Comparison of ENCODE assay signal across 13 mouse cellular contexts in genomic region chr9:44581423-44581822, GRCm38 (mm10). TPM values are rescaled to one million over a fixed set of nuclear protein-coding genes. Genes with fewer than 3 reads are reported as not detected.
DNase-seq lines count a peak whose midpoint lies in the region; ATAC-seq and TF ChIP-seq lines count a peak whose summit lies in the region.
"Had no signal": no experiment of that assay in that cellular context is flagged by ENCODE, and none has a peak within 500 bp of the region (broad histone marks: within the 10 kb centered on the region; RNA-seq: fewer than 3 reads in every experiment).

No protein-coding gene starts in this region.

- no peak for TF ChIP-seq POLR2A in lung, adult 2 months (IDR thresholded peaks at IDR 0.05; ENCODE audit: borderline replicate concordance, extremely low read depth, low read depth, low read length)
- TF ChIP-seq POLR2A in bone marrow macrophage, adult 2 months (IDR thresholded peaks at IDR 0.05; ENCODE audit: borderline replicate concordance, low read depth, low read length), result no peak
- TF ChIP-seq POLR2A in heart, adult 2 months (IDR thresholded peaks at IDR 0.05; ENCODE audit: insufficient read depth, low read depth, low read length), result no peak

- H3K9ac ChIP-seq in limb, embryonic 11.5 days (ENCODE audit: low read length), result no peak overlapping the region
- H3K9ac ChIP-seq in midbrain, embryonic 15.5 days, result no peak overlapping the region
- no peak overlapping the region for H3K9ac ChIP-seq in heart, adult 2 months (ENCODE audit: low read depth, low read length)
- H3K9ac ChIP-seq: heart, embryonic 13.5 days had no signal

- intact Hi-C loops in heart, adult 2 months (cut with DNase I), result no loop called here

- ATAC-seq in limb, embryonic 11.5 days (ENCODE audit: insufficient number of reproducible peaks, low FRiP score, low TSS enrichment, low read depth), result no peak
- ATAC-seq in midbrain, embryonic 15.5 days (replicated peaks), result no peak

- TF ChIP-seq EP300 in heart, adult 2 months (IDR thresholded peaks at IDR 0.05; ENCODE audit: insufficient read depth, low read depth, low read length), result no peak

- no peaks in the 10 kb centered on the region for H3K36me3 ChIP-seq in limb, embryonic 11.5 days (ENCODE audit: control insufficient read depth, insufficient read depth, low read length)
- H3K36me3 ChIP-seq in midbrain, embryonic 15.5 days (replicated peaks), result no peaks in the 10 kb centered on the region
- no peaks in the 10 kb centered on the region for H3K36me3 ChIP-seq in heart, adult 2 months (ENCODE audit: control insufficient read depth, insufficient read depth, low read length)
- H3K36me3 ChIP-seq: heart, embryonic 13.5 days had no signal

- H3K4me2 ChIP-seq in limb, embryonic 11.5 days (ENCODE audit: low read depth, severe bottlenecking), result peak overlapping the region; percentile 5; the same call in 1 of the 2 replicates
- no peak overlapping the region for H3K4me2 ChIP-seq in midbrain, embryonic 15.5 days
- H3K4me2 ChIP-seq: heart, embryonic 13.5 days had no signal

- H3K27ac ChIP-seq in bone marrow macrophage, adult 2 months (ENCODE audit: insufficient read depth, low read depth, low read length), result peak overlapping the region; percentile 13
- H3K27ac ChIP-seq in limb, embryonic 11.5 days (replicated peaks; ENCODE audit: low read depth, low read length), result no peak overlapping the region
- H3K27ac ChIP-seq in midbrain, embryonic 15.5 days, result no peak overlapping the region
- no peak overlapping the region for H3K27ac ChIP-seq in heart, adult 2 months
- H3K27ac ChIP-seq: heart, embryonic 13.5 days had no signal

- TF ChIP-seq CTCF in lung, adult 2 months (IDR thresholded peaks at IDR 0.05; ENCODE audit: insufficient read depth, low read length), result no peak
- TF ChIP-seq CTCF in bone marrow macrophage, adult 2 months (IDR thresholded peaks at IDR 0.05; ENCODE audit: low read depth, low read length), result no peak
- TF ChIP-seq CTCF in heart, adult 2 months (IDR thresholded peaks at IDR 0.05), result no peak

- 43% methylated on average over 3 of the region's 3 CpGs for WGBS in lung, adult 2 months
- 10% methylated on average over 3 of the region's 3 CpGs for WGBS in limb, embryonic 11.5 days
- 63% methylated on average over 3 of the region's 3 CpGs for WGBS in midbrain, embryonic 15.5 days
- WGBS in heart, adult 2 months, result 55% methylated on average over 3 of the region's 3 CpGs

- H3K79me2 ChIP-seq in heart, adult 2 months (replicated peaks; ENCODE audit: control insufficient read depth, insufficient read depth, low read length), result no peaks in the 10 kb centered on the region

- H3K9me3 ChIP-seq in limb, embryonic 11.5 days (ENCODE audit: control insufficient read depth, low read length), result peaks cover 8% of the 10 kb centered on the region; the same call in 1 of the 2 replicates
- H3K9me3 ChIP-seq in midbrain, embryonic 15.5 days, result 0 out of 2 replicates have a peak, but pooled peaks cover 5% of the 10 kb centered on the region

- peaks cover 2% of the 10 kb centered on the region for H3K4me1 ChIP-seq in lung, adult 2 months (ENCODE audit: control insufficient read depth, insufficient read depth, low read length)
- H3K4me1 ChIP-seq in bone marrow macrophage, adult 2 months (ENCODE audit: control insufficient read depth, insufficient read depth, low read length), result peaks cover 36% of the 10 kb centered on the region
- peaks cover 3% of the 10 kb centered on the region; the same call in 1 of the 2 replicates for H3K4me1 ChIP-seq in limb, embryonic 11.5 days (ENCODE audit: control insufficient read depth, insufficient read depth, low read length)
- H3K4me1 ChIP-seq in midbrain, embryonic 15.5 days, result no peaks in the 10 kb centered on the region
- H3K4me1 ChIP-seq in heart, adult 2 months (ENCODE audit: control insufficient read depth, insufficient read depth, low read length), result no peaks in the 10 kb centered on the region

- H3K27me3 ChIP-seq in limb, embryonic 11.5 days (ENCODE audit: control insufficient read depth, insufficient read depth, low read length), result no peaks in the 10 kb centered on the region
- no peaks in the 10 kb centered on the region for H3K27me3 ChIP-seq in midbrain, embryonic 15.5 days (replicated peaks)
- no peaks in the 10 kb centered on the region for H3K27me3 ChIP-seq in heart, adult 2 months (ENCODE audit: control insufficient read depth, insufficient read depth, low read length)
- H3K27me3 ChIP-seq: heart, embryonic 13.5 days had no signal

- no peak overlapping the region for H3K4me3 ChIP-seq in lung, adult 2 months (replicated peaks; ENCODE audit: extremely low read depth, low read depth, low read length)
- H3K4me3 ChIP-seq in bone marrow macrophage, adult 2 months (ENCODE audit: insufficient read depth, low read length), result no peak overlapping the region
- H3K4me3 ChIP-seq in limb, embryonic 11.5 days (ENCODE audit: low read depth, low read length), result no peak overlapping the region
- H3K4me3 ChIP-seq in midbrain, embryonic 15.5 days, result no peak overlapping the region
- no peak overlapping the region for H3K4me3 ChIP-seq in heart, adult 2 months
- H3K4me3 ChIP-seq: heart, embryonic 13.5 days had no signal

- peak; percentile 57 for DNase-seq in lung, postnatal 25 days (ENCODE audit: low spot score)
- no peak for DNase-seq in lung, adult 2 months
- DNase-seq in limb, embryonic 11.5 days (ENCODE audit: low spot score), result peak; percentile 53
- peak; percentile 37 for DNase-seq in thymus, postnatal 25 days
- no peak for DNase-seq in right cerebral cortex, postnatal 4 days
- DNase-seq in heart, adult 2 months, result no peak
- DNase-seq: adrenal gland, adult 8-10 months; cerebellum, adult 9-11 months; kidney, adult 18-20 months had no signal

RNA-seq across cellular contexts. Expression of gene Cxcr5, which starts 19.7 kb away (rescaled TPM):
- 6.0 TPM in 2 replicates for polyA plus RNA-seq in lung, adult 2 months (2012; rRNA removed)
- not detected in 2 replicates for polyA plus RNA-seq in bone marrow macrophage, adult 2 months (2012; ENCODE audit: insufficient read depth, insufficient read length, missing spikeins)
- 0.05 TPM in 1 of 2 replicates, not detected in the other for polyA plus RNA-seq in limb, embryonic 11.5 days (2014; fragmentation: Nextera tagmentation; extraction: Ambion mirVana)
- not detected in 2 replicates for polyA plus RNA-seq in midbrain, embryonic 15.5 days (2015; fragmentation: Nextera tagmentation; extraction: Ambion mirVana)
- under 1 TPM; 0.41 to 0.42 TPM for total RNA-seq in heart, adult 2 months (2021)
- 0.59 and 1.7 TPM in 2 replicates for polyA plus RNA-seq in heart, adult 2 months (2012; rRNA removed)
- polyA plus RNA-seq: heart, embryonic 13.5 days; neural tube, embryonic 11.5 days had no signal

RNA-seq across cellular contexts. Expression of gene Ddx6, which starts 23.3 kb away (rescaled TPM):
- polyA plus RNA-seq in lung, adult 2 months (2012; rRNA removed), result 17.4 and 24.2 TPM in 2 replicates
- polyA plus RNA-seq in bone marrow macrophage, adult 2 months (2012; ENCODE audit: insufficient read depth, insufficient read length, missing spikeins), result 111 and 122 TPM in 2 replicates
- 16.1 and 18.2 TPM in 2 replicates for polyA plus RNA-seq in limb, embryonic 11.5 days (2014; fragmentation: Nextera tagmentation; extraction: Ambion mirVana)
- polyA plus RNA-seq in midbrain, embryonic 15.5 days (2015; fragmentation: Nextera tagmentation; extraction: Ambion mirVana), result 20.7 and 22.6 TPM in 2 replicates
- total RNA-seq in heart, adult 2 months (2021), result 10 to 100 TPM; 75.6 to 88.4 TPM
- 14.3 and 26.7 TPM in 2 replicates for polyA plus RNA-seq in heart, adult 2 months (2012; rRNA removed)

Comparison
In these comparisons a context has a peak if more than half of its experiments do, and no peak if none do; other contexts are left out.
1. DNase-seq: peak in lung, postnatal 25 days (single experiment), limb, embryonic 11.5 days (single experiment) and thymus, postnatal 25 days (single experiment); none in lung, adult 2 months (single experiment), right cerebral cortex, postnatal 4 days (single experiment) and heart, adult 2 months (0 of 2).